Mouse (Mus musculus) kidney, postnatal 25 days (tissue): ENCODE results near the gene Trim46.

Source experiments
- DNase-seq, 2 experiments: peaks; one replicate each; pipeline ENCODE4 v3.0.0; 2021; ENCODE audit warnings: mixed read lengths in 2 of 2

The Trim46 gene

GRCm38 (mm10) chr3:89208075-89208657 is 37.9 kb downstream of the Trim46 start:
- DNase-seq: peak in 1 of 2 experiments; percentile 33

DNA sequence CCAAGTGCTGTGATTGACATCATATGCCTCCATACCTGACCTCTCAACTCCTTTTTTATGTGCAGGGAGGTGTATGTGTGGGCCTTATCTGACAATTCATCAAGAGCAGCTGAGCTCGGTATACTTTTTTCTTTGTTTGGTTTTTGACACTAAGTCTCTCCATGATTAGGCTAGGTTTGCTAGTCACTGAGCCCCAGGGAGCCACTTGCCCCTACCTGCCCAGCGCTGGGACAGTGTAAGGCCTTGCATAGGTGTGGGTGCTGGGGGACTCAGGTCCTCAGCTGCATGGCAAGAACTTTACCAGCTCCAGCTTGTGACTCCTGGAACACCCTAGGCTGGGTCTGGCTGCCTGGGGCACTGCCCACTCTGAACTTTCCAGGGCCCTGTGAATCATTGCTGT is 39.4 kb downstream of the Trim46 start:
- no peak for DNase-seq

DNA sequence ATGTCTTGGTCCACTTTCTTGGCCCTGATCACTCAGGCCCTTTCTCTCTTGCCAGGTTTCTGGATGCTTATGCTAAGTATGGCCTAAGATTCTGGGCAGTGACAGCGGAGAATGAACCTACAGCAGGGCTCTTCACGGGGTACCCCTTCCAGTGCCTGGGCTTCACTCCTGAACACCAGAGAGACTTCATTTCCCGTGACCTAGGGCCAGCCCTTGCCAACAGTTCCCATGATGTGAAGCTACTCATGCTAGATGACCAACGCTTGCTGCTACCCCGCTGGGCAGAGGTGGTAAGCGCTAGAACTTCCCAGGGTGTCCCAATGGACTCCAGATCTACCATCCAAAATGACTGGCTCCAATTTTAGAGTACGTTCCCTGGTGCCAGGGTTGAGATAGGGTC is 40.0 kb downstream of the Trim46 start:
- no peak for DNase-seq

DNA sequence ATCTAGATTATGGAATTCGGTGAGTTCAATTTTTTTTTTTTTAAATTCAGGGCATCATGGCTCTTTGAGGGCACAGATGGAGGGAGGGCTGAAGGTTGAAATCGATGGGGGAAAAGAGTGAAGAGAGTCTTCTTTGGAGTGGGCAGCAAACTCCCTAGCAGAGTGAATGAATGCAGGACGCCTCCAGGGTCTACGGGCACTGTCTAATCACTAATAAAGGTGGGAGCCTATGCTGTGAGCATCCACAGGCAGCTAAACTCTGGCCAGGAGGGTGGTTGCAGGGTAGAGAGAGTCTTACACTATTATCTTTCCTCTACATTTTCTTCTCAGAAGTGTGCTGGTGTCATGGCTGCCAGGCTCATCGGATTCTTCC is 43.0 kb downstream of the Trim46 start:
- no peak for DNase-seq

DNA sequence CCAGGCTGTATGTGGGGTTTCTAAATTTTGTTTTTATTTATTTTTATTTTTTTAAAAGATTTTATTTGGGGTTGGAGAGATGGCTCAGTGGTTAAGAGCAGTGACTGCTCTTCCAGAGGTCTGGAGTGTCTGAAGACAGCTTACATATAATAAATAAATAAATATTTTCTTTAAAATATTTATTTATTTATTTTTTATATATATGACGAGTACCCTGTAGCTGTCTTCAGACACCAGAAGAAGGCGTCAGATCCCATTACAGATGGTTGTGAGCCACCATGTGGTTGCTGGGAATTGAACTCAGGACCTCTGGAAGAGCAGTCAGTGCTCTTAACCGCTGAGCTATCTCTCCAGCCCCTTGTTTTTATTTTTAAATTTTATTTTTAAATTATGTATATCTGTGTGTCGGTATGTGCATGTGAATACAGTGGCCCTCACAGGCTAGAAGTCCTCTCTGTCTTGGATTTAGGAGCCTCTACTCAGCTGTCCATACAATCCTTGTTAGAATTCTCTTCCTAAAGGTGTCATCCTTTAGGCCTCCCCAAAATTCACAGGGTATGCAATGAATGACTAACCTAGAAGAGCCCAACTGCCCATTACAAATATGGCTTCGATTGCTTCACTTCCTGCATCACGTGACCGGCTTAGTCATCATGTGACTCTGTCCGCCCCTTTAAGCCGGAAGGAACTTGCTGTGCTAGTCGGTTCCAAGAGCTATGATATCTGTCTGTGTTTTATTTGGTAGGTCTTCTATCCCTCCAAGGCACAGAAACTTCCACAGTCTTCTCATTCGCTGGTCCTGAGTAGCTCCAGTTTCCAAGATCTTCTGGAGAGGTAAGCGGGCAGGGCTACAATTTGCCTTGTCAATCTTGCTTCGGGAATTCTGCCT is 43.6 kb downstream of the Trim46 start, which contains the start of gene Gba:
Gba (plus strand) TSS at position 676 of the 889 bp plus-strand sequence.
- peak; percentile 86 to 90 for DNase-seq

DNA sequence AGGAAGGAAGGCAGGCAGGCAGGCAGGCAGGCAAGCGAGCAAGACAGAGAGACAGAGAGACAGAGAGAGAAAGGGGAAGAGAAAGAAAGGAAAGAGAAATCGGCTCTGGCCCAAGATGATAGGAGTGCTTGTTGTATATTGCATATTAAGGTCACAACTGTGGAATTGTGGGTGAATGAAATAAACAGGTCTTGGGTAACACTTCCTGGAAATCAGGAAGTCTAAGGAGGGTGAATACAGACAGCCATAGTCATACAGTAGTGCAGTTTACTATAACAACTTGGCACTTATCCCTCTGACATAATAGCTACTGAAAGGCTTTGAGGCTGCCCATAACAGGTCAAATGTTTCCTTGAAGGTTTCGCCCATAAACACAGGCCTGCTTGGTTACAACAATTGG is 46.3 kb downstream of the Trim46 start:
- no peak for DNase-seq

- DNase-seq: peak; percentile 93 to 94
These were observed 49.9 kb downstream of the Trim46 start for GRCm38 (mm10) chr3:89195979-89196877.

DNA sequence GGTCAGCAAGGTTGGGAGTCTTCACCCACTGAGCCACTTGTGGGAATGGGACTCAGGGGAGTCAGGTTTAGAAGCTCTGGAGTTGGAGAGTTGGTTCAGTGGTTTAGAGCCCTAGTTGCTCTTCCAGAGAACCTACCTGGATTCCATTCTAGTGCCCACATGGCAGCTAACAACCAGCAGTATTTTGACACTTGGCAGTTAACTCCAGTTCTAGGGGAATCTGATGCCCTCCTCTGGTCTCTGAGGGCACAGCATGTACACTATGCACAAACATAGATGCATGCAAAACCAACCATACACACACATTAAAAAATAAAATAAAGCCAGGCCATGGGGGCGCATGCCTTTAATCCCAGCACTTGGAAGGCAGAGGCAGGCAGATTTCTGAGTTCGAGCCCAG is 52.3 kb downstream of the Trim46 start:
- DNase-seq: peak in 1 of 2 experiments; percentile 49

- DNase-seq: no peak
These were observed 52.8 kb downstream of the Trim46 start for GRCm38 (mm10) chr3:89193351-89193750.

DNA sequence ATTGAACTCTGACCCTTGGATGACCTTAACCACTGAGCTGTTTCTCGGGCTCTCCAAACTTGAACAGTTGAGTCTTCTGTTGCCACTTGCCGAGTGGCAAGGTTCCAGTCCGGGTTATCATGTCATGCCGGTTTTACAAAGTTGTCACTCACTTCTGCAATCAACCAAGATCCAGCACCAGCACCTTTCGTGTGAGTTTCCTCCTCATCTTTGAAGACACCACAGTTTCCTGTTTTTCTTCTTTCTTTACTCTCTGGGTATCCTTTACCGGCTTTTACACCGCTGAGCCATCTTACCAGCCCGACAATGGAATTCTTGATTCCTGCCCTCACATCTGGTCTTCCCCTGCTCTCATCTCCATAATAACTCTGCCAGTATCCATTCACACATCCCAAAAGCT is 55.7 kb downstream of the Trim46 start:
- DNase-seq: no peak

- DNase-seq: no peak
These were observed 57.6 kb downstream of the Trim46 start for GRCm38 (mm10) chr3:89188478-89188875.

DNA sequence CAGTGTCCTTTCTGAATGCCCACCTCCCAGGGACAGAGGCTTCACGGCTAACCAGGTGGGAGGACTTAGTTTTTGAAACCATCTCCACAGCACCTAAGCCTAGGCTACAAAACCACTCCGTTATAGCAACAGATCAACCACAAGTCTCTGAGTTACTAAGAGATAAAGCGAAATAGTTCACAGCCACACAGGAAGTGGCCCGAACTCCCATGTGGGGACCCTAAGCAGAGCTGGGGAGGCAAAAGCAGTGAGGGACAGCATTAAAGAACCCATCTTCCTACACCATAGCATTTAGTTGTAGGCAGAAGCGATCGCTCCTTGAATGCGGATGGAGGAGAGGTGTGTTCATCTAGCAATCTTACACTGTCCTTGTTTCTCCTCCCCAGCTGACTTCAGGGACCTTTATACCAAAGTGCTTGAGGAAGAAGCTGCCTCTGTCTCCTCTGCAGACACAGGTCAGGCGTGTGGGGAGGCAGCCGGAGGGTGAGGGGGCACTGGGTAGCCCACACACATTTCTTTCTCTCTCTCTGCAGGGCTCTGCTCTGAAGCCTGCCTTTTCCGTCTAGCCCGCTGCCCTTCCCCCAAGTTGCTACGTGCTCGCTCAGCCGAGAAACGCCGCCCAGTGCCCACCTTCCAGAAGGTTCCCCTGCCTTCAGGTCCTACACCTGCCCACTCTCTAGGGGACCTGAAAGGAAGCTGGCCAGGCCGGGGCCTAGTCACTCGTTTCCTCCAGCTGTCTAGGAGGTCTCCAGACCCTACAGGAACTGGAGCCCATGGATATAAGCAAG is 58.2 kb downstream of the Trim46 start:
- DNase-seq: no peak

DNA sequence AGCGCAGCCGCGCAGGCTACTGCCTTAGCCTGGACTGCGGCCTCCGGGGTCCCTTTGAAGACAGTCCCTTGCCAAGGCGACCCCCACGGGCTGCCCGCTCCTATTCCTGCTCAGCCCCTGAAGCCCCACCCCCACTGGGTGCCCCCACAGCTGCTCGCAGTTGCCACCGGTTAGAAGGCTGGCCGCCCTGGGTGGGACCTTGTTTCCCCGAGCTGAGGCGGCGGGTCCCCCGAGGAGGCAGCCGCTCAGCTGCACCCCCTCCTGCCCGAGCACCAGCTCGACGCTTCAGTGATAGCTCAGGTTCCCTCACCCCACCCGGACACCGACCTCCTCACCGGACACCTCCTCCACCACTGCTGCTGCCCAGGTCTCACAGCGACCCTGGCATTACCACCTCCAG is 58.9 kb downstream of the Trim46 start:
- no peak for DNase-seq
